Mouse (Mus musculus): ENCODE measurements around the gene Cdc7.

The Cdc7 gene

GRCm38 (mm10) chr5:107025809-107026208, 61.7 kb downstream of the Cdc7 start:
- DNase-seq, result no peak

GRCm38 (mm10) chr5:107027616-107028015, 63.5 kb downstream of the Cdc7 start:
- no peak for DNase-seq

GRCm38 (mm10) chr5:107028557-107028956, 64.4 kb downstream of the Cdc7 start:
- no peak for DNase-seq

- no peak for DNase-seq
These were observed 65.7 kb downstream of the Cdc7 start for GRCm38 (mm10) chr5:107029801-107030200.

GRCm38 (mm10) chr5:107030821-107031220, 66.7 kb downstream of the Cdc7 start:
- DNase-seq, result no peak
